Mouse (Mus musculus) MN1 (cell line): ENCODE measurements at regions not wholly inside any gene's neighbourhood (a gene's known extent, or its start where the extent isn't known, plus 50 kb on each side); places are given as distances from the start of the nearest gene placed in this dataset.

Source experiments
- DNase-seq: peaks from one replicate; pipeline ENCODE4 v3.0.0-alpha.2; 2016; ENCODE audit warnings: low spot score

GRCm38 (mm10) chr8:8484546-8484945 lies 176.5 kb downstream of the Efnb2 start:
- DNase-seq = no peak

GRCm38 (mm10) chr8:8482707-8483480 lies 178.1 kb downstream of the Efnb2 start:
- DNase-seq = no peak

GRCm38 (mm10) chr8:8477456-8477855 lies 183.6 kb downstream of the Efnb2 start:
- DNase-seq = no peak

GRCm38 (mm10) chr8:8468552-8468951 lies 192.5 kb downstream of the Efnb2 start:
- no peak for DNase-seq

- DNase-seq = no peak
These were observed 194.4 kb downstream of the Efnb2 start for GRCm38 (mm10) chr8:8466526-8467244.

GRCm38 (mm10) chr8:8462455-8462854 lies 198.6 kb downstream of the Efnb2 start:
- DNase-seq = no peak

GRCm38 (mm10) chr8:8457536-8457935 lies 203.5 kb downstream of the Efnb2 start:
- DNase-seq = no peak

- no peak for DNase-seq
These were observed 207.1 kb downstream of the Efnb2 start for GRCm38 (mm10) chr8:8453944-8454343.

- peak; percentile 25 for DNase-seq
These were observed 208.8 kb downstream of the Efnb2 start for GRCm38 (mm10) chr8:8452226-8452625.

- no peak for DNase-seq
These were observed 212.1 kb downstream of the Efnb2 start for GRCm38 (mm10) chr8:8448911-8449310.

GRCm38 (mm10) chr8:8441568-8441967 lies 219.5 kb downstream of the Efnb2 start:
- DNase-seq = no peak

GRCm38 (mm10) chr8:8440903-8441302 lies 220.1 kb downstream of the Efnb2 start:
- no peak for DNase-seq

- DNase-seq = no peak
These were observed 234.8 kb downstream of the Efnb2 start for GRCm38 (mm10) chr8:8426201-8426600.

- no peak for DNase-seq
These were observed 237.6 kb downstream of the Efnb2 start for GRCm38 (mm10) chr8:8423443-8423842.

GRCm38 (mm10) chr8:8421713-8422112 lies 239.3 kb downstream of the Efnb2 start:
- no peak for DNase-seq

- DNase-seq = no peak
These were observed 241.4 kb downstream of the Efnb2 start for GRCm38 (mm10) chr8:8419360-8420330.

- no peak for DNase-seq
These were observed 242.1 kb downstream of the Efnb2 start for GRCm38 (mm10) chr8:8418929-8419328.

GRCm38 (mm10) chr8:8418525-8418924 lies 242.5 kb downstream of the Efnb2 start:
- DNase-seq = no peak

GRCm38 (mm10) chr8:8416092-8416701 lies 244.8 kb downstream of the Efnb2 start:
- DNase-seq = no peak

- no peak for DNase-seq
These were observed 253.7 kb downstream of the Efnb2 start for GRCm38 (mm10) chr8:8407357-8407756.

- no peak for DNase-seq
These were observed 257.6 kb downstream of the Efnb2 start for GRCm38 (mm10) chr8:8403410-8403809.

GRCm38 (mm10) chr8:8392303-8392702 lies 268.7 kb downstream of the Efnb2 start:
- DNase-seq = no peak
